Mouse (Mus musculus) left cerebral cortex, adult 2 months (tissue): Measurements from ENCODE around the gene Atp2c2. TPM values are rescaled to one million over a fixed set of nuclear protein-coding genes. Genes with fewer than 3 reads are reported as not detected.

ENCODE experiments used
- DNase-seq, 2 experiments: peaks; one replicate each; pipeline ENCODE4 v3.0.0; 2021 to 2022; ENCODE audit warnings: low spot score in 2 of 2, mixed read lengths in 1 of 2; ENCODE audit errors: extremely low spot score in 1 of 2
- H3K27ac ChIP-seq: fragments of 200-600 bp; 2 replicates; pipeline ENCODE4 v1.8.1; 2022
- H3K4me3 ChIP-seq: fragments of 200-600 bp; 2 replicates; pipeline ENCODE4 v1.8.1; 2022
- CTCF ChIP-seq: fragments of 200-600 bp; IDR thresholded peaks from 2 replicates; pipeline ENCODE4 v1.8.1; 2022; ENCODE audit warnings: antibody characterized with exemption, mild to moderate bottlenecking, moderate library complexity
- intact Hi-C: fragments of 180-260 bp; cut with DNase I; formaldehyde crosslinking; loops from one replicate; pipeline ENCODE4 v1.15.1; 2025
- total RNA-seq, 2 experiments: library from RNA; stranded (reverse); gene quantifications; 2 replicates each; pipeline ENCODE4 v1.2.3; 2021

The Atp2c2 gene
- total RNA-seq, 2 experiments from 2014 or later, result 1.8 to 2.3 TPM

- TF ChIP-seq CTCF, result peak; percentile 8; the same call in 1 of the 2 replicates
- intact Hi-C loops, result no loop called here
- no peak for DNase-seq
- H3K4me3 ChIP-seq, result no peak overlapping the region
- H3K27ac ChIP-seq, result no peak overlapping the region
These were observed 25.7 kb upstream of the Atp2c2 start for GRCm38 (mm10) chr8:119673976-119674555.

GRCm38 (mm10) chr8:119675457-119675856 lies 24.4 kb upstream of the Atp2c2 start:
- intact Hi-C loops, result loop anchor here (5.0 kb wide), 1 partner anchor 68 kb away; the partner anchor contains the start of gene Taf1c
- Histone ChIP-seq H3K27ac (no peak overlapping the region), H3K4me3 (no peak overlapping the region)
- DNase-seq, result no peak
- no peak for TF ChIP-seq CTCF

- intact Hi-C loops, result loop anchor here (2.0 to 5.0 kb wide), 4 partner anchors 20 to 264 kb away; partner anchors contain the start of genes Necab2 and Taf1c
- DNase-seq, result peak; percentile 85 to 90
- peak; percentile 98 for TF ChIP-seq CTCF
- no peak overlapping the region for H3K4me3 ChIP-seq
- no peak overlapping the region for H3K27ac ChIP-seq
These were observed 23.4 kb upstream of the Atp2c2 start for GRCm38 (mm10) chr8:119676389-119676788.

GRCm38 (mm10) chr8:119678138-119678843 lies 21.5 kb upstream of the Atp2c2 start:
- no peak for DNase-seq
- intact Hi-C loops, result loop anchor here (5.0 kb wide), 1 partner anchor 71 kb away; the partner anchor contains the start of gene Taf1c
- Histone ChIP-seq H3K4me3 (no peak overlapping the region), H3K27ac (no peak overlapping the region)
- peak; percentile 53 for TF ChIP-seq CTCF

- Histone ChIP-seq H3K27ac (no peak overlapping the region), H3K4me3 (no peak overlapping the region)
- TF ChIP-seq CTCF, result no peak
- no peak for DNase-seq
- intact Hi-C loops, result loop anchor here (5.0 kb wide), 1 partner anchor 72 kb away; the partner anchor contains the start of gene Taf1c
These were observed 20.6 kb upstream of the Atp2c2 start for GRCm38 (mm10) chr8:119679184-119679583.

GRCm38 (mm10) chr8:119690602-119691001 lies 9.2 kb upstream of the Atp2c2 start:
- Histone ChIP-seq H3K27ac (no peak overlapping the region), H3K4me3 (no peak overlapping the region)
- DNase-seq, result no peak
- no peak for TF ChIP-seq CTCF
- intact Hi-C loops, result no loop called here

GRCm38 (mm10) chr8:119691989-119692388 lies 7.8 kb upstream of the Atp2c2 start:
- no peak overlapping the region for H3K4me3 ChIP-seq
- no peak for DNase-seq
- no peak for TF ChIP-seq CTCF
- intact Hi-C loops, result no loop called here
- no peak overlapping the region for H3K27ac ChIP-seq

- intact Hi-C loops, result no loop called here
- H3K27ac ChIP-seq, result no peak overlapping the region
- TF ChIP-seq CTCF, result no peak
These were observed 5.1 kb upstream of the Atp2c2 start for GRCm38 (mm10) chr8:119694696-119695095.

GRCm38 (mm10) chr8:119697163-119697562 lies 2.6 kb upstream of the Atp2c2 start:
- no peak for TF ChIP-seq CTCF
- H3K4me3 ChIP-seq, result no peak overlapping the region
- no peak for DNase-seq
- intact Hi-C loops, result no loop called here
- no peak overlapping the region for H3K27ac ChIP-seq

More at GRCm38 (mm10) chr8:119694696-119695095, 5.1 kb upstream of the Atp2c2 start:
- no peak for DNase-seq
- no peak overlapping the region for H3K4me3 ChIP-seq

- H3K27ac ChIP-seq, result no peak overlapping the region
- intact Hi-C loops, result no loop called here
- H3K4me3 ChIP-seq, result no peak overlapping the region
- DNase-seq, result peak; percentile 21 to 46
- TF ChIP-seq CTCF, result peak; percentile 74
These were observed 849 bp upstream of the Atp2c2 start for GRCm38 (mm10) chr8:119698960-119699359.

- intact Hi-C loops, result no loop called here
- DNase-seq, result no peak
- Histone ChIP-seq H3K27ac (no peak overlapping the region), H3K4me3 (no peak overlapping the region)
- TF ChIP-seq CTCF, result no peak
These were observed 3.2 kb downstream of the Atp2c2 start for GRCm38 (mm10) chr8:119702965-119703364.

GRCm38 (mm10) chr8:119707146-119707545 lies 7.3 kb downstream of the Atp2c2 start:
- no peak overlapping the region for H3K4me3 ChIP-seq
- no peak for DNase-seq
- H3K27ac ChIP-seq, result no peak overlapping the region
- no peak for TF ChIP-seq CTCF
- intact Hi-C loops, result no loop called here
